Mouse (Mus musculus): ENCODE results near the gene Tbc1d23. TPM values are rescaled to one million over a fixed set of nuclear protein-coding genes. Genes with fewer than 3 reads are reported as not detected.

The Tbc1d23 gene
- polyA plus RNA-seq, 1 experiment = 21.4 TPM

GRCm38 (mm10) chr16:57133611-57134010 is 97.7 kb downstream of the Tbc1d23 start:
- Histone ChIP-seq H3K4me1 (ENCODE audit: control insufficient read depth, insufficient read depth, low read length) (no peaks in the 10 kb centered on the region; the same call in 1 of the 2 replicates), H3K27ac (ENCODE audit: control insufficient read depth, insufficient read depth, low read depth, low read length, poor library complexity) (no peak overlapping the region), H3K4me3 (replicated peaks; ENCODE audit: control insufficient read depth, low read depth, low read length) (no peak overlapping the region)
- WGBS = 79% methylated on average over 6 of the region's 6 CpGs
- no peak for TF ChIP-seq POLR2A (IDR thresholded peaks at IDR 0.05; ENCODE audit: borderline replicate concordance, control insufficient read depth, low read depth, low read length)
- no peak for TF ChIP-seq CTCF (IDR thresholded peaks at IDR 0.05; ENCODE audit: control insufficient read depth, insufficient read depth, low read length)

- Histone ChIP-seq H3K4me1 (ENCODE audit: control insufficient read depth, insufficient read depth, low read length) (no peaks in the 10 kb centered on the region; the same call in 1 of the 2 replicates), H3K4me3 (replicated peaks; ENCODE audit: control insufficient read depth, low read depth, low read length) (no peak overlapping the region), H3K27ac (ENCODE audit: control insufficient read depth, insufficient read depth, low read depth, low read length, poor library complexity) (no peak overlapping the region)
- WGBS = 16% methylated on average over 1 of the region's 1 CpGs
- TF ChIP-seq POLR2A (IDR thresholded peaks at IDR 0.05; ENCODE audit: borderline replicate concordance, control insufficient read depth, low read depth, low read length) (no peak), CTCF (IDR thresholded peaks at IDR 0.05; ENCODE audit: control insufficient read depth, insufficient read depth, low read length) (no peak)
These were observed 99.0 kb downstream of the Tbc1d23 start for GRCm38 (mm10) chr16:57132326-57132725.

- 80% methylated on average over 4 of the region's 4 CpGs for WGBS
- H3K4me3 ChIP-seq (replicated peaks; ENCODE audit: control insufficient read depth, low read depth, low read length) = no peak overlapping the region
- no peak for TF ChIP-seq CTCF (IDR thresholded peaks at IDR 0.05; ENCODE audit: control insufficient read depth, insufficient read depth, low read length)
- TF ChIP-seq POLR2A (IDR thresholded peaks at IDR 0.05; ENCODE audit: borderline replicate concordance, control insufficient read depth, low read depth, low read length) = no peak
- no peak overlapping the region for H3K27ac ChIP-seq (ENCODE audit: control insufficient read depth, insufficient read depth, low read depth, low read length, poor library complexity)
- H3K4me1 ChIP-seq (ENCODE audit: control insufficient read depth, insufficient read depth, low read length) = no peaks in the 10 kb centered on the region; the same call in 1 of the 2 replicates
These were observed 99.8 kb downstream of the Tbc1d23 start for GRCm38 (mm10) chr16:57131544-57131943.

GRCm38 (mm10) chr16:57130752-57131400 is 100.4 kb downstream of the Tbc1d23 start:
- Histone ChIP-seq H3K4me1 (ENCODE audit: control insufficient read depth, insufficient read depth, low read length) (no peaks in the 10 kb centered on the region; the same call in 1 of the 2 replicates), H3K27ac (ENCODE audit: control insufficient read depth, insufficient read depth, low read depth, low read length, poor library complexity) (no peak overlapping the region), H3K4me3 (replicated peaks; ENCODE audit: control insufficient read depth, low read depth, low read length) (no peak overlapping the region)
- TF ChIP-seq CTCF (IDR thresholded peaks at IDR 0.05; ENCODE audit: control insufficient read depth, insufficient read depth, low read length) (no peak), POLR2A (IDR thresholded peaks at IDR 0.05; ENCODE audit: borderline replicate concordance, control insufficient read depth, low read depth, low read length) (no peak)
- 57% methylated on average over 3 of the region's 3 CpGs for WGBS

GRCm38 (mm10) chr16:57127825-57128224 is 103.5 kb downstream of the Tbc1d23 start:
- TF ChIP-seq POLR2A (IDR thresholded peaks at IDR 0.05; ENCODE audit: borderline replicate concordance, control insufficient read depth, low read depth, low read length) (no peak), CTCF (IDR thresholded peaks at IDR 0.05; ENCODE audit: control insufficient read depth, insufficient read depth, low read length) (no peak)
- Histone ChIP-seq H3K4me1 (ENCODE audit: control insufficient read depth, insufficient read depth, low read length) (no peaks in the 10 kb centered on the region; the same call in 1 of the 2 replicates), H3K4me3 (replicated peaks; ENCODE audit: control insufficient read depth, low read depth, low read length) (no peak overlapping the region), H3K27ac (ENCODE audit: control insufficient read depth, insufficient read depth, low read depth, low read length, poor library complexity) (no peak overlapping the region)
- 91% methylated on average over 2 of the region's 2 CpGs for WGBS

- TF ChIP-seq POLR2A (IDR thresholded peaks at IDR 0.05; ENCODE audit: borderline replicate concordance, control insufficient read depth, low read depth, low read length) = no peak
- no peak for TF ChIP-seq CTCF (IDR thresholded peaks at IDR 0.05; ENCODE audit: control insufficient read depth, insufficient read depth, low read length)
- Histone ChIP-seq H3K4me1 (ENCODE audit: control insufficient read depth, insufficient read depth, low read length) (no peaks in the 10 kb centered on the region; the same call in 1 of the 2 replicates), H3K4me3 (replicated peaks; ENCODE audit: control insufficient read depth, low read depth, low read length) (no peak overlapping the region), H3K27ac (ENCODE audit: control insufficient read depth, insufficient read depth, low read depth, low read length, poor library complexity) (no peak overlapping the region)
- 58% methylated on average over 4 of the region's 4 CpGs for WGBS
These were observed 105.0 kb downstream of the Tbc1d23 start for GRCm38 (mm10) chr16:57126268-57126667.

GRCm38 (mm10) chr16:57122682-57123445 is 108.4 kb downstream of the Tbc1d23 start:
- no peaks in the 10 kb centered on the region; the same call in 1 of the 2 replicates for H3K4me1 ChIP-seq (ENCODE audit: control insufficient read depth, insufficient read depth, low read length)
- 12% methylated on average over 6 of the region's 6 CpGs for WGBS
- H3K27ac ChIP-seq (ENCODE audit: control insufficient read depth, insufficient read depth, low read depth, low read length, poor library complexity) = no peak overlapping the region
- no peak overlapping the region for H3K4me3 ChIP-seq (replicated peaks; ENCODE audit: control insufficient read depth, low read depth, low read length)
- TF ChIP-seq CTCF (IDR thresholded peaks at IDR 0.05; ENCODE audit: control insufficient read depth, insufficient read depth, low read length) (no peak), POLR2A (IDR thresholded peaks at IDR 0.05; ENCODE audit: borderline replicate concordance, control insufficient read depth, low read depth, low read length) (no peak)

- TF ChIP-seq CTCF (IDR thresholded peaks at IDR 0.05; ENCODE audit: control insufficient read depth, insufficient read depth, low read length) = no peak
- no peak for TF ChIP-seq POLR2A (IDR thresholded peaks at IDR 0.05; ENCODE audit: borderline replicate concordance, control insufficient read depth, low read depth, low read length)
- peak overlapping the region; percentile 92 for H3K4me3 ChIP-seq (replicated peaks; ENCODE audit: control insufficient read depth, low read depth, low read length)
- H3K27ac ChIP-seq (ENCODE audit: control insufficient read depth, insufficient read depth, low read depth, low read length, poor library complexity) = peak overlapping the region; percentile 75
- under 1% methylated on average over 59 of the region's 59 CpGs for WGBS
- H3K4me1 ChIP-seq (ENCODE audit: control insufficient read depth, insufficient read depth, low read length) = no peaks in the 10 kb centered on the region; the same call in 1 of the 2 replicates
These were observed 109.4 kb downstream of the Tbc1d23 start for GRCm38 (mm10) chr16:57121816-57122415.

Measured in bone marrow, adult 2 months (tissue).